Mouse (Mus musculus): ENCODE results near the gene Phpt1.

GRCm38 (mm10) chr2:25596765-25597510 is 21.9 kb upstream of the Phpt1 start:
- no peak for TF ChIP-seq CTCF (IDR thresholded peaks at IDR 0.05; ENCODE audit: low read depth)
- no peak for TF ChIP-seq EP300 (IDR thresholded peaks at IDR 0.05; ENCODE audit: low read depth)
